Mouse (Mus musculus): Measurements from ENCODE around the gene Tfap4. TPM values are rescaled to one million over a fixed set of nuclear protein-coding genes. Genes with fewer than 3 reads are reported as not detected.
A peak's percentile ranks its signal among the peaks of the same experiment; 100 is the strongest.

Tfap4 gene
- polyA plus RNA-seq, 1 experiment = 12.0 TPM

DNA sequence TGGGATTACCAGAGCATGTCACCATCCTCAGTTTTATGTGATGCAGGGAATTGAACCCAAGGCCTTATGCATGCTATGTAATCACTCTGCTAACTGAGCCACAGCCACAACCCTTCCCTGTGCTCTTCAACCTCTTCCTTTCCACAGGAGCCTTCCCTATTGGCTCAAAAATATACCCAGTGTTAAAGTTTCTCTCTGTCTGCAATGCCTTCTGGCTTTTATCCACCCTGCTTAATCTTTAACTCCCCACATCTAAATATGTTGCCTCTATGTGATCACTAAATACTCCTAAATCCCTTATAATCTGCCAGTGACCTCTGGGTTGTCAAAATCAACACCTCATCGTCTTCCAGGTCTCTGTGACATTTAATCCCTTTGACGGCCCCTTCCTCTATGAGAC lies 41.7 kb downstream of the Tfap4 start:
- 95% methylated on average over 2 of the region's 2 CpGs for WGBS
- Histone ChIP-seq H3K4me3 (ENCODE audit: control insufficient read depth, insufficient read depth, low read length) (no peak overlapping the region), H3K27ac (ENCODE audit: control insufficient read depth, insufficient read depth, low read length) (no peak overlapping the region), H3K36me3 (ENCODE audit: control insufficient read depth, insufficient read depth, low read length) (no peaks in the 10 kb centered on the region), H3K27me3 (ENCODE audit: control insufficient read depth, insufficient read depth, low read length) (no peaks in the 10 kb centered on the region), H3K4me1 (replicated peaks; ENCODE audit: control insufficient read depth, insufficient read depth, low read length) (peaks cover 13% of the 10 kb centered on the region)
- TF ChIP-seq POLR2A (IDR thresholded peaks at IDR 0.05; ENCODE audit: control insufficient read depth, extremely low read depth, insufficient read depth, low read length, poor library complexity) = no peak
- TF ChIP-seq CTCF (IDR thresholded peaks at IDR 0.05; ENCODE audit: borderline replicate concordance, control insufficient read depth, extremely low read depth, insufficient read depth, low read length, poor library complexity) = no peak
- DNase-seq = no peak

DNA sequence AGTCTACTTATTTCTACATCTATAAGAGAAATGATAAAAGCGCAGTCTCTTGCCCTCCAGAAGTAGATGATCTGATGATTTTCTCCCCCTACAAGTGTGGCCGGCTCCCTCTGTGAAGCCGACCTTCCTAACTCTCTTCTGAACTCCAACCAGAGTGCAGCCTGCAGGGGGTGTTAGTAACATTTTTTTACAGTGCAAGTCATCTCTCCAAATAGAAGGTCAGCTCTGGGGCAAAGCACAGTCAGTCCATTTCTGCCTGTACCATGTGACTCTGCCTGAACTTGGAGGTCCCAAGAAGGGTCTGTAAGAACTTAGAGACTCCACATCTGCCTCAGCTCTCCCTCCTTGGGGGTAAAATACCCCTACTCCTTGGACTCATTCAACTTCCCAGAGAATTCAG lies 45.3 kb downstream of the Tfap4 start:
- Histone ChIP-seq H3K27me3 (ENCODE audit: control insufficient read depth, insufficient read depth, low read length) (no peaks in the 10 kb centered on the region), H3K4me1 (replicated peaks; ENCODE audit: control insufficient read depth, insufficient read depth, low read length) (peaks cover 19% of the 10 kb centered on the region), H3K27ac (ENCODE audit: control insufficient read depth, insufficient read depth, low read length) (no peak overlapping the region), H3K36me3 (ENCODE audit: control insufficient read depth, insufficient read depth, low read length) (no peaks in the 10 kb centered on the region), H3K4me3 (ENCODE audit: control insufficient read depth, insufficient read depth, low read length) (no peak overlapping the region)
- 93% methylated on average over 3 of the region's 3 CpGs for WGBS
- no peak for DNase-seq
- TF ChIP-seq CTCF (IDR thresholded peaks at IDR 0.05; ENCODE audit: borderline replicate concordance, control insufficient read depth, extremely low read depth, insufficient read depth, low read length, poor library complexity) = no peak

DNA sequence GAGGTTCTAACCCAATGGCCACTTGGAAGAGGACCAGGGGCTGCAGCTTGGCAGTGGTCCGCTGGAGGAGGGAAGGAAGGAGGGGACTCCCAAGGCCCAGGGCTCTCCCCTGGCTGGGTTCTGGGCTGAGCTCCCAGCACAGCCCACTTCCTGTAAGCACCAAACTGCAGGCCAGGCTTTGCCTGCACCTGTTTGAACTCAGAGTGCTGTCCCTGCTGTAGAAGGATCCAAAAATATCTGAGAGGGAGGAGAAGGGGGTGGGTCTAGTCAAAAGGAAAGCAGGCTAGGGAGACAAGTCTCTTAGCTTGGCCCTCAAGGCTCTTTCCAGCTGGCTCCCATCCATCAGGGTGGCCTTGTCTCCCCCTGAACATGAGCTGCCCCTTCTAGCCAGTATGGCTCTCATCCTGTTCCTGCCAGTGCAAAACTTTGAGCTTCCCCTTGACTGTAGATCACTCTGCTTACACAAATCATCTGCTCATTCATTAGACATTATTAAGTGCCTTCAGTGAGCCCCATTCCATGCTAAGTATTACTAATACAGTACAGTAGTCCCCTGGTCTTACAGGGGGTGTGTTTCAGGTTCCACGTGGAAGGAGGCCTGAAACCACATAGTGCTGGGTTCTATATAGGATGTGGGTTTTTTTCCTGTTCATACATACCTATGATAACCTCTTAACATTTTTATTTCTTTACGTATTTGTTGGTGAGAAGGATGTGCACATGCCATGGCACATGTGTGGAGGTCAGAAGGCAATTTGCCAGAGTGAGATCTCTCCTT lies 46.8 kb downstream of the Tfap4 start:
- Histone ChIP-seq H3K4me3 (ENCODE audit: control insufficient read depth, insufficient read depth, low read length) (no peak overlapping the region), H3K36me3 (ENCODE audit: control insufficient read depth, insufficient read depth, low read length) (no peaks in the 10 kb centered on the region), H3K27me3 (ENCODE audit: control insufficient read depth, insufficient read depth, low read length) (no peaks in the 10 kb centered on the region), H3K27ac (ENCODE audit: control insufficient read depth, insufficient read depth, low read length) (no peak overlapping the region; the same call in 1 of the 2 replicates), H3K4me1 (replicated peaks; ENCODE audit: control insufficient read depth, insufficient read depth, low read length) (peaks cover 14% of the 10 kb centered on the region)
- DNase-seq = peak; percentile 33
- 8% methylated on average over 3 of the region's 3 CpGs for WGBS
- TF ChIP-seq CTCF (IDR thresholded peaks at IDR 0.05; ENCODE audit: borderline replicate concordance, control insufficient read depth, extremely low read depth, insufficient read depth, low read length, poor library complexity) (no peak), POLR2A (IDR thresholded peaks at IDR 0.05; ENCODE audit: control insufficient read depth, extremely low read depth, insufficient read depth, low read length, poor library complexity) (no peak)

DNA sequence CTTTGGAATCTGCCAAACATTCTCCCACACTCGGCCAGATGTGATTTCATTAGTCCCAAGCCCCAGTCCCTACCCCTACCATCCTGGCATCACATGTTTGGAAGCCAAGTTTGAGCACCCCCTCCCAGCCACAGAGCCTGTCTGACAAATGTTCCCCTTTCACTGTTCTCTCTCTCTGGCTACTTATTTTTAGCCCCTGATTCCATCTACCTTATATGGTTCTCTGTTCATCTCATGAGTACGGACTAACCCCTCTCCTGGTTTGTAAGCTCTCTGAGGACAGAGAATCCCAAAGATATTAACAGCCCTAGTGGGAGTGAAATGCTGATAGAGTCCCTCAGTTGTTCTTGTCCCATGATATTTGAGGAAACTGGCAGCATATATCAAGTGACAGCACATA lies 48.3 kb downstream of the Tfap4 start:
- Histone ChIP-seq H3K4me1 (replicated peaks; ENCODE audit: control insufficient read depth, insufficient read depth, low read length) (peaks cover 14% of the 10 kb centered on the region), H3K4me3 (ENCODE audit: control insufficient read depth, insufficient read depth, low read length) (no peak overlapping the region), H3K27me3 (ENCODE audit: control insufficient read depth, insufficient read depth, low read length) (no peaks in the 10 kb centered on the region), H3K27ac (ENCODE audit: control insufficient read depth, insufficient read depth, low read length) (no peak overlapping the region), H3K36me3 (ENCODE audit: control insufficient read depth, insufficient read depth, low read length) (no peaks in the 10 kb centered on the region)
- no peak for DNase-seq
- TF ChIP-seq CTCF (IDR thresholded peaks at IDR 0.05; ENCODE audit: borderline replicate concordance, control insufficient read depth, extremely low read depth, insufficient read depth, low read length, poor library complexity) = no peak
- 91% methylated on average over 2 of the region's 2 CpGs for WGBS

DNA sequence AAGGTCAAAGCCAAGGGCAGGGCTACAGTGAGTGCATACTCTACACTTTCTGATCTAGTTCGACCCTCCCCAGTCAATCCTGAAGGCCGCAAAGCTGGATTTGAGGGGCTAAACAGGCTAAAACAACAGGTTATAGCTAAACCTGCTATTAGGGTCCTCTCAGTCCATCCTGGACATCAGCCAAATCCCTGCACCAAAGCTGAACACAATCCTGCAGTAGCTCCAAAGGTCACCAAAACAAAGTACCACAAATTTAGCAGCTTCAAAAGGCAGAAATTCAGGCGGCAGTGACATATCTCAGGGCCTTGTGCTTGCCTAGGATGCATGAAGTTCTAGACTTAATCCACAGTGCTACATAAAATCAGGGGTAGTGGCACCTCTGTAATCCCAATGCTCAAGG lies 53.5 kb downstream of the Tfap4 start:
- Histone ChIP-seq H3K27me3 (ENCODE audit: control insufficient read depth, insufficient read depth, low read length) (no peaks in the 10 kb centered on the region), H3K27ac (ENCODE audit: control insufficient read depth, insufficient read depth, low read length) (no peak overlapping the region), H3K36me3 (ENCODE audit: control insufficient read depth, insufficient read depth, low read length) (no peaks in the 10 kb centered on the region), H3K4me3 (ENCODE audit: control insufficient read depth, insufficient read depth, low read length) (no peak overlapping the region), H3K4me1 (replicated peaks; ENCODE audit: control insufficient read depth, insufficient read depth, low read length) (no peaks in the 10 kb centered on the region)
- no peak for DNase-seq
- TF ChIP-seq POLR2A (IDR thresholded peaks at IDR 0.05; ENCODE audit: control insufficient read depth, extremely low read depth, insufficient read depth, low read length, poor library complexity) = no peak
- TF ChIP-seq CTCF (IDR thresholded peaks at IDR 0.05; ENCODE audit: borderline replicate concordance, control insufficient read depth, extremely low read depth, insufficient read depth, low read length, poor library complexity) = no peak
- WGBS = 95% methylated on average over 3 of the region's 3 CpGs

DNA sequence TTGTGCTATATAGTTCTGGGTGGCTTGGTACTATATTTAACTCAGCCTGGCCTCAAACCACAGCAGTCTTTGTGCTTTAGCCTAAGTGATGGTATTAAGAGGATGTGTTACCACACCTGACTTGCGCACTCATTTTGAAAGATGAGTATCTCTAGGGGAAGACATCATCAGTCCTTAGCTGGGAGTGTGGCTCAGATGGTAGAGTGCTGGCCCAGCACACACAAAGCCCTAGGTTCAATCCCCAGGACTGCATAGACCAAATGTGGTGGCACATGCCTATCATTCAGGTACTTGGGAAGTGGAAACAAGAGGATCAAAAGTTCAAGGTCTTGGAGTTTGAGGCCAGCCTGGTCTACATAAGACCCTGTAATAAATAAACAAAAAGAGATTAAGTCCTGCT lies 56.2 kb downstream of the Tfap4 start:
- Histone ChIP-seq H3K27me3 (ENCODE audit: control insufficient read depth, insufficient read depth, low read length) (no peaks in the 10 kb centered on the region), H3K36me3 (ENCODE audit: control insufficient read depth, insufficient read depth, low read length) (no peaks in the 10 kb centered on the region), H3K4me3 (ENCODE audit: control insufficient read depth, insufficient read depth, low read length) (no peak overlapping the region), H3K27ac (ENCODE audit: control insufficient read depth, insufficient read depth, low read length) (no peak overlapping the region), H3K4me1 (replicated peaks; ENCODE audit: control insufficient read depth, insufficient read depth, low read length) (peaks cover 5% of the 10 kb centered on the region; the same call in 1 of the 2 replicates)
- TF ChIP-seq POLR2A (IDR thresholded peaks at IDR 0.05; ENCODE audit: control insufficient read depth, extremely low read depth, insufficient read depth, low read length, poor library complexity) (no peak), CTCF (IDR thresholded peaks at IDR 0.05; ENCODE audit: borderline replicate concordance, control insufficient read depth, extremely low read depth, insufficient read depth, low read length, poor library complexity) (no peak)
- 15% methylated on average over 1 of the region's 1 CpGs for WGBS
- DNase-seq = no peak

DNA sequence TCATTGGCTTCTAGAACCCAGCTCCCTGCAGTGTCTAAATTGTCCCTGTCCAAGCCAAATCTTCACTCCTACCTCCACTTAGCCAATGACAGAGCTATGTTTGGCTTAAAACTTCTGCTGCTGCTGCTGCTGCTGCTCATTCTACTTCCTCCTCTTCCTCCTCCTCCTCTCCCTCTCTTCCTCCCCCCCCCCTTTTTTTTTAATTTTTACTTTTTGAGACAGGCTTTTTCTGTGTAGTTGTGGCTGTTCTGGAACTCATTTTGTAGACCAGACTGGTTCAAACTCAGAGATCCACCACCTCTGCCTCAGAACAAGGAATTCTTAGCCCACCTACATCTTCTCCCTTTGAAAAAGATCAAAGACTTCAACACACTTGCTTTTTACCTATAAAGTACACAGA lies 57.1 kb downstream of the Tfap4 start:
- Histone ChIP-seq H3K4me3 (ENCODE audit: control insufficient read depth, insufficient read depth, low read length) (no peak overlapping the region), H3K36me3 (ENCODE audit: control insufficient read depth, insufficient read depth, low read length) (no peaks in the 10 kb centered on the region), H3K27ac (ENCODE audit: control insufficient read depth, insufficient read depth, low read length) (no peak overlapping the region), H3K4me1 (replicated peaks; ENCODE audit: control insufficient read depth, insufficient read depth, low read length) (peaks cover 5% of the 10 kb centered on the region; the same call in 1 of the 2 replicates), H3K27me3 (ENCODE audit: control insufficient read depth, insufficient read depth, low read length) (no peaks in the 10 kb centered on the region)
- no peak for DNase-seq
- no peak for TF ChIP-seq POLR2A (IDR thresholded peaks at IDR 0.05; ENCODE audit: control insufficient read depth, extremely low read depth, insufficient read depth, low read length, poor library complexity)
- TF ChIP-seq CTCF (IDR thresholded peaks at IDR 0.05; ENCODE audit: borderline replicate concordance, control insufficient read depth, extremely low read depth, insufficient read depth, low read length, poor library complexity) = no peak
